Mouse (Mus musculus) embryonic facial prominence, embryonic 12.5 days (tissue): ENCODE results near the gene Ttc19. TPM values are rescaled to one million over a fixed set of nuclear protein-coding genes. Genes with fewer than 3 reads are reported as not detected.
A peak's percentile ranks its signal among the peaks of the same experiment; 100 is the strongest.

Source experiments
- ATAC-seq: fragments of 200-750 bp; cut with Nextera tagmentation; 2 replicates; pipeline ENCODE4 v1.8.0; 2017; ENCODE audit not compliant: insufficient number of reproducible peaks, insufficient read depth, low FRiP score, low TSS enrichment
- H3K27ac ChIP-seq: fragments of 300-500 bp; sonication (generic); 2 replicates; pipeline ENCODE4 v1.5.1; 2016; ENCODE audit warnings: mild to moderate bottlenecking
- H3K27me3 ChIP-seq: fragments of 300-500 bp; sonication (generic); 2 replicates; pipeline ENCODE4 v1.6.1; 2016; ENCODE audit warnings: mild to moderate bottlenecking, moderate library complexity
- H3K36me3 ChIP-seq: fragments of 300-500 bp; sonication (generic); 2 replicates; pipeline ENCODE4 v1.6.1; 2016; ENCODE audit warnings: mild to moderate bottlenecking
- H3K4me1 ChIP-seq: fragments of 300-500 bp; sonication (generic); 2 replicates; pipeline ENCODE4 v1.6.1; 2016
- H3K4me2 ChIP-seq: fragments of 300-500 bp; sonication (generic); replicated peaks from 2 replicates; pipeline ENCODE4 v1.6.1; 2016; ENCODE audit warnings: mild to moderate bottlenecking, moderate library complexity
- H3K4me3 ChIP-seq: fragments of 300-500 bp; sonication (generic); 2 replicates; pipeline ENCODE4 v1.5.1; 2016; ENCODE audit warnings: mild to moderate bottlenecking
- H3K9ac ChIP-seq: fragments of 300-500 bp; sonication (generic); 2 replicates; pipeline ENCODE4 v1.6.1; 2016; ENCODE audit warnings: mild to moderate bottlenecking, moderate library complexity
- H3K9me3 ChIP-seq: fragments of 300-500 bp; sonication (generic); 2 replicates; pipeline ENCODE4 v1.6.1; 2016; ENCODE audit warnings: mild to moderate bottlenecking, moderate library complexity
- WGBS: fragments of 180-500 bp; shearing (Covaris S2); methylation state at CpG from one replicate; pipeline ENCODE4 v1.1.7; 2016; 5-methylcytosine and 5-hydroxymethylcytosine counted together
- polyA plus RNA-seq: library from polyadenylated mRNA; unstranded; fragments of >200 nt; fragmentation: Nextera tagmentation; extraction: Ambion mirVana; gene quantifications from 2 replicates; pipeline ENCODE4 v1.2.1, GENCODE M21; 2016

The Ttc19 gene
- 35.0 and 35.6 TPM in 2 replicates for polyA plus RNA-seq

DNA sequence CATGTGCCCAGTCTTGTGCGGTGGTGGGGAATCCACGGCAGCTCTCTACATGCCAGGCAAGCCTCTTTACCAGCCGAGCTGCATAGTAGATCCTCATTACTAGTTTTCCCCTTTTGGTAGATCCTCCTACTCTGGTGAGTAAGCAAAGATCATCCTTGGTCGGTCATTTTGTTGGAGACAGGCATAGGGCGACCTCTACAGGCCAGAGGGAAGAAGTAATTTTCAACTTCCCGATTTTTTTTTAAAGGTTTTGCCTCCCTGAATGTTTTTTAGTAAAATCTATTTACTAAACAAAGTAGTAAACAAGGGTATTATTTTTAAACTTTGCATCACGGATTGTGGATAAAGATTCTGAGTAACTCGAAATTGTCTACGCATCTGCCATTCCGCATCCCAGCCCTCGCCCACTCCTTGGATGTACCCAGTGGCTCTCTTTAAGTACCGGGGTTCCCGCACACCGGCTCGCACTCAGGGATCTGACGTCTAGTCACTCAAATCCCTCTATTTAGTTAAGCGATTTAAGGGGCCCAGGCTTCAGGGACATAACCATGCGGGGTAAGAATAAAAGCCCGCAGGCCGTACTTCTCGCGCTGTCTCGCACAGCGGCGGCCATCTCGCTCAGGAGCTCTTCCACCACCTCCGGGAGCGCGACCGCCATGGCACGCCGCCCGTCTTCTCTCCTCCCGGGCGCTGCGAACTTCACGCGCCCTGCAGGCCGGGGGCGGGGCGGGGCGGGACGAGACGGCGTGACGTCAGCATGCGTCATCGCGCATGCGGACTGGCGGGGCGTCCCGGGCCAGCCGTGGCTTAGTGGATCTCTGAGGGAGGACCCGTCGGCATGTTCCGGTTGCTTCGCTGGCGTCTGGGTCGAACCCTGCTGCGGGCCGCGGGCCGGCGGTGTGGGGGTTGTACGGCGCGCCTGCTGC, at the start of gene Ttc19, which contains the start of gene Zswim7:
Gene Ttc19, plus strand, starts transcription at position 799 of the 926 bp plus-strand sequence.
Gene Zswim7, minus strand, starts transcription at position 701 of the 926 bp plus-strand sequence.
- no peaks in the 10 kb centered on the region for H3K27me3 ChIP-seq
- peaks cover 14% of the 10 kb centered on the region for H3K36me3 ChIP-seq
- WGBS, result under 1% methylated on average over 65 of the region's 68 CpGs
- peak; percentile 91 for ATAC-seq
- H3K4me3 ChIP-seq, result peak within 1 kb of the TSS; percentile 84
- peak within 1 kb of the TSS; percentile 87 for H3K27ac ChIP-seq
- peak within 1 kb of the TSS; percentile 75 for H3K9ac ChIP-seq
- H3K9me3 ChIP-seq, result no peaks in the 10 kb centered on the region
- peaks cover 7% of the 10 kb centered on the region; the same call in 1 of the 2 replicates for H3K4me1 ChIP-seq
- peak within 1 kb of the TSS; percentile 61 for H3K4me2 ChIP-seq

DNA sequence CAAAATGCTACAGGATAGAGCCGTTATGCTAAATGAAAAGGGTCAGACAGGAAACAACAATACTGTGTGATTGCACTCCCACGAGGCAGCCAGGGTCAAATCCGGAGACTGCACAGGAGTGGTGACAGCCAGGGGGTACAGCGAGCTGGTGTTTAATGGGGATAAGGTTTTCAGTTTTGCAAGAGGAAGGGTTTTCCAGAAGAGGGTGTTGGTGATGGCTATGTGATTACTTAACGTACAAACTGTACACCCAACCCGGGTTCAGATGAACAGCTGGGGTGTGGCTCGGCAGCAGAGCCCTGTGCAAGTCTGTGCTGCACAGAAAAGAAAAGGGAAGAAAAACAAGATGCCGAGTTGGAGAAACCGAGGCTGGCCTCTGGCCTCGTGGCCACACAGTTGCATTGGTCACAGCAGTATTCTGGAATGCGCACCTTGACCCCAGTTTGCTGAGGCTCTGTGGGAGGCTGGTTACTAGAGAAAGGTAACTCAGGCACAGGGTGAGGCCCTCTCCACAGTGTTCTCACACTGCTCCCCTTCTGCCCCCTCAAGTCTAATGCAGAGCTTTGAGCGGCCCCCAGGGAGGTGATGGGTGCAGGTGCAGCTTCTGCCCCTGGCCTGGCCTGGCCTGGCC, 40.5 kb upstream of the Ttc19 start:
- WGBS, result 74% methylated on average over 12 of the region's 12 CpGs
- no peak for ATAC-seq
- no peaks in the 10 kb centered on the region for H3K27me3 ChIP-seq

DNA sequence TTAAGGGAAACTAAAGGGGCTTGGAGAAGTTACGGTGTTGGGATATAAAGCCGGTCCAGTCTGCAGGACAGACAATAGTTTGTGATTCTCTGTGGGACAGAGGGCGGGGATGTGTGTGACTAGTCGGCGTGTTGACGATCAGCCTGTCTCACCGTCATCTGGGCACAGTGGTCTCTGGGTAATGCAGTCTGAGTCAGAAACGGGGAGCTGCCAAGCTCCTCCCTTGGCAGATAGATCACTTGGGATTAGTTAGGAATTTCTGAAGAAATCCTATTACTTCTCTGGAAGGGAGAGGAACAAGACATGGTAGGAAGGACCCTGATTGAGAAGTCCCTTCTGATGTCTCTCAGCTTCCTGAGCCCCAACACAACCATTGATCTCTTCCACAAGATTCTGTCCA, 37.4 kb upstream of the Ttc19 start:
- H3K9me3 ChIP-seq, result no peaks in the 10 kb centered on the region
- no peaks in the 10 kb centered on the region; the same call in 1 of the 2 replicates for H3K4me1 ChIP-seq
- H3K36me3 ChIP-seq, result no peaks in the 10 kb centered on the region
- H3K27me3 ChIP-seq, result no peaks in the 10 kb centered on the region
- 91% methylated on average over 8 of the region's 8 CpGs for WGBS
- H3K4me2 ChIP-seq, result no peak overlapping the region
- H3K27ac ChIP-seq, result no peak overlapping the region
- ATAC-seq, result no peak
- H3K4me3 ChIP-seq, result no peak overlapping the region
- no peak overlapping the region for H3K9ac ChIP-seq

More for the DNA sequence above, 40.5 kb upstream of the Ttc19 start:
- Histone ChIP-seq H3K4me1 (no peaks in the 10 kb centered on the region), H3K9ac (no peak overlapping the region), H3K36me3 (no peaks in the 10 kb centered on the region), H3K4me2 (no peak overlapping the region), H3K27ac (no peak overlapping the region), H3K4me3 (no peak overlapping the region), H3K9me3 (no peaks in the 10 kb centered on the region)

DNA sequence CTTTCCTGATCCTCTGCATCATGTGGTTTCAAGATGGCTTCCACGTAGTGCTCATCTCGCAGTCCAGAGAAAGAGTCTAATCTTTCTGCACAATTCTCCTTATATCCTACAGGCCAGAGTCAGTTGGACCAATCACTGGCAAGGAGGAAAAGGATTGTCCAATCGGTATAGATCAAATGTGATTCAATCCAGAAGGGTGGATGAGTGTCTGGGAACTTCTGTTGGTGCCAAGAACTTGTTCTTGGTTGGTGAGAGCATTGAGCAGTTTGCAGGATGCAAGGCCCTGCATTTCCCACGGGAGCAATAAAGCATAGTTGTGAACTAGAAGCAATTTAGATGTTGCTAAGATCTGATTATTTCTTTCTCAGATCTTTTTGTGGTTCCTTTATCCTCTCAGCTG, 36.8 kb upstream of the Ttc19 start:
- Histone ChIP-seq H3K27ac (no peak overlapping the region), H3K27me3 (no peaks in the 10 kb centered on the region), H3K9me3 (no peaks in the 10 kb centered on the region), H3K4me1 (peaks cover 3% of the 10 kb centered on the region; the same call in 1 of the 2 replicates), H3K4me2 (no peak overlapping the region), H3K4me3 (no peak overlapping the region), H3K9ac (no peak overlapping the region), H3K36me3 (no peaks in the 10 kb centered on the region)
- WGBS, result 80% methylated on average over 4 of the region's 4 CpGs
- no peak for ATAC-seq

DNA sequence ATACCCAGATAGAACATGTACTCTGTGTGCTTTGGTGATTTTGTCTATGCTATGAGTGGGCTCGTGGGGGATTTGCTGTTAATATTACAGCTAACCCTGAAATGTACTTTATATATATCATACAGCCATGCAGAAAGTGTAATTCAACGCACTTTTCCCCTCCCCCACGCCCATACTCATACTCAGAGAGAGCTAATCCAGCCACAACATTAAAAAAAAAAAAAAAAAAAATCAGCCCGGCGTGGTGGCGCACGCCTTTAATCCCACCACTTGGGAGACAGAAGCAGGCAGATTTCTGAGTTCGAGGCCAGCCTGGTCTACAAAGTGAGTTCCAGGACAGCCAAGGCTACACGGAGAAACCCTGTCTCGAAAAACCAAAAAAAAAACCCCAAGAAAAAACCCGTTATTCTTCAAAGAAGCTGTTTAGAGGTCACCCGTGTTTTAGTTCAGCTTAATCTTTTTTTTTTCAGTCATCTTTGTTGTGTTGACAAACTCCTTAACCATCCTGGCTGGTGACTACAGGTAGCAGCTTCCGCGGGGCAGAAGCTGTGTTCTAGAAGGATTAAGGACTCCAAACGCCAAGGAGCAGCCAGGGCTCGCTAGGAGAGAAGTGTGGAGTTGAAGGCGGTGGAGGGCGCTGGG, 33.4 kb upstream of the Ttc19 start:
- peak overlapping the region; percentile 98 for H3K4me2 ChIP-seq
- H3K4me1 ChIP-seq, result peaks cover 25% of the 10 kb centered on the region
- H3K36me3 ChIP-seq, result no peaks in the 10 kb centered on the region
- ATAC-seq, result no peak
- H3K9me3 ChIP-seq, result no peaks in the 10 kb centered on the region
- H3K27me3 ChIP-seq, result 0 out of 2 replicates have a peak, but pooled peaks cover 9% of the 10 kb centered on the region
- 0 out of 2 replicates have a peak overlapping the region, but pooled peaks have one; percentile 46 for H3K27ac ChIP-seq
- H3K9ac ChIP-seq, result peak overlapping the region; percentile 63
- H3K4me3 ChIP-seq, result peak overlapping the region; percentile 68
- 37% methylated on average over 18 of the region's 18 CpGs for WGBS

DNA sequence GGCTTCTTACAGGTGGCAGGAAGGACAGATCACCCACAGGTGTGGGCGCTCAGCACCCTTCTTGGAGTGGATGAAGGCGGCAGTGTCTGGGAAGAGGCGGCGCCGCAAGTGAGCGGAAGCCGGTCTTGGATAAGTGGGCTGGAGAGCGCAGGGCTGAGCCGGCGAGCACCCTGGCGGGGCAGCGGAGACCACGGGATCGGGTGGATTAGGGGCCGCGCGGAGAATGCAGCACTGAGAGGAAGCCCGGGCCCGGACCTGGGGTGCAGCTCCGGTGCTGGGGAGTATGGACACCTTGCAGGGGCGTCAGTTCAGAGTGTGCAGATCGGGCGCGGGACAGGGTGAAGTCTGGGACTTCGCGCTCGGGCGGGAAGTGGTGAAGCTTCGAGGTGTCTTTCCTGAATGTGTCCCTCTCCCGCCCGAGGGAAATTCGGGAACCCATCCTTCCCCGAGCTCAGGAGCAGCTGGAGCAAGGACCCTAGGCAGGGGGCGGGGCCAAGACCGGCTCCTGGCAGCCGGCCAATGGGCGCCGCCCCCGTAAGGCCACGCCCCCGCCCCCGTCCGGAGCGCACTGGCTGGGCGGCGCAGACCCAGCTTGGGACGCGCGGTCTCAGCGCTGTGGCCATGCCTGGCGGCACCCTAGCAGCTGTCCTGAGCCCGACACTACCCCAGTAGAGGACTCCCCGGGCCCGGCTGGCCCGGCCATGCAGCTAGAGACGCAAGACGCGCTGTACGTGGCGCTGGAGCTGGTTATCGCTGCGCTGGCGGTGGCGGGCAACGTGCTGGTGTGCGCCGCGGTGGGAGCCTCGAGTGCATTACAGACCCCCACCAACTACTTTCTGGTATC, 32.6 kb upstream of the Ttc19 start, which contains the start of gene Adora2b:
Gene Adora2b, plus strand, starts transcription at position 584 of the 844 bp plus-strand sequence.
- H3K4me2 ChIP-seq, result peak within 1 kb of the TSS; percentile 98
- peak within 1 kb of the TSS; percentile 63 for H3K9ac ChIP-seq
- peak within 1 kb of the TSS; percentile 68 for H3K4me3 ChIP-seq
- under 1% methylated on average over 69 of the region's 69 CpGs for WGBS
- H3K27ac ChIP-seq, result 0 out of 2 replicates have a peak within 1 kb of the TSS, but pooled peaks have one; percentile 46
- ATAC-seq, result peak; percentile 88
- H3K27me3 ChIP-seq, result 0 out of 2 replicates have a peak, but pooled peaks cover 9% of the 10 kb centered on the region
- H3K36me3 ChIP-seq, result no peaks in the 10 kb centered on the region
- no peaks in the 10 kb centered on the region for H3K9me3 ChIP-seq
- H3K4me1 ChIP-seq, result peaks cover 32% of the 10 kb centered on the region

DNA sequence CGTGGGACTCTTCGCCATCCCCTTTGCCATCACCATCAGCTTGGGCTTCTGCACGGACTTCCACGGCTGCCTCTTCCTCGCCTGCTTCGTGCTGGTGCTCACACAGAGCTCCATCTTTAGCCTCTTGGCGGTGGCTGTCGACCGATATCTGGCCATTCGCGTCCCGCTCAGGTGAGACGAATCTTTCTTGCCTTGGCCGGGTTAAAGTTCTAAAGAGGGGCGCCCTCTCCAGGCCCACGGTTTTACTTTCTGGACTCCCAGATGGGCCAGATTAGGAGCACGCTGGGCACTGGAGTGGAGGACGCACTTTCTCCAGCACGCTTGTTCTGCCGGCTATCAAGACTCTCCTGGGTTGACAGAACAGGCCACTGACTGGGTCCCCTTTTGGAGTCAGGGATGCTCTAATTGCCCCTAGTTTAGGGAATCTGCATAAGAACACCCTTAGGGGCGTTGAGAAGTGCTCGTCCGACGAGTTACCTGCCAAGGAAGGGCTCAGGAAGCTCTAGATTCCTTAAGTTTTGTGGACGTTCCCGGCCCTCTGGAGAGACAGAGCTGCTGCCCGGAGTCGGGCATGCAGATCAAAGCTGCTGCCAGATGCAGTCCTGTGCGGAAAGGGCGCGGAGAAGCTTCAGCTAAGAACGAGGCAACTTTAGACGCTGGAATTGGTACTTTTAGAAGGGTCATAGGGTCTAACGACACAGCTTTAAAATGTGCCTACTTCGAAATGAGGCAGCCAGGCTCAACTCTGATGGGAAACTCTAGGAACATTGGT, 31.8 kb upstream of the Ttc19 start:
- peak overlapping the region; percentile 98 for H3K4me2 ChIP-seq
- H3K27ac ChIP-seq, result no peak overlapping the region
- peak overlapping the region; percentile 63 for H3K9ac ChIP-seq
- H3K27me3 ChIP-seq, result 0 out of 2 replicates have a peak, but pooled peaks cover 9% of the 10 kb centered on the region
- H3K4me1 ChIP-seq, result peaks cover 32% of the 10 kb centered on the region
- H3K36me3 ChIP-seq, result no peaks in the 10 kb centered on the region
- 2% methylated on average over 35 of the region's 35 CpGs for WGBS
- H3K4me3 ChIP-seq, result peak overlapping the region; percentile 68
- no peak; the same call in 1 of the 2 replicates for ATAC-seq
- H3K9me3 ChIP-seq, result no peaks in the 10 kb centered on the region

DNA sequence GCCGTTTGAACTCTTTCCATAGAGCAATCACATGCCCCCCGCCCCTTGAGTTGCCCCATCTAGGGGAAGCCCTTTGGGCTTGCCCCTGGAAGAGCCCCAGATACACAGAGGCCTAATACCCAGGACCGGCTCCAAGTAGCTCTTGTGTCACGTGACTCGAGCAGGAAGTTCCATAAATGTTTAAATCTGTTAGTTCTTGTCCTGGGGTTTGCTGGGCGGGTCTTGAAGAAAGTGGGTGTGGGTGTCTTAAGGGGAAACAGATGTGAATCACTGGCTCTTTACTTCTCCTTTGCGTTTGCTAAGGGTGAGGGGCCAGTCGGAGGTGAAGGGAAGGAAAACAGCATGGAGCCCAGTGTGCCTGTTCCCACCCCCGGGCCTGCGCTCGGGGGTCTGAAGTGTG, 30.2 kb upstream of the Ttc19 start:
- Histone ChIP-seq H3K4me1 (peaks cover 32% of the 10 kb centered on the region), H3K9ac (peak overlapping the region; percentile 25; the same call in 1 of the 2 replicates), H3K4me3 (peak overlapping the region; percentile 68), H3K27me3 (0 out of 2 replicates have a peak, but pooled peaks cover 9% of the 10 kb centered on the region), H3K9me3 (no peaks in the 10 kb centered on the region), H3K36me3 (no peaks in the 10 kb centered on the region), H3K27ac (peak overlapping the region; percentile 77), H3K4me2 (peak overlapping the region; percentile 98)
- no peak; the same call in 1 of the 2 replicates for ATAC-seq
- 18% methylated on average over 11 of the region's 11 CpGs for WGBS

DNA sequence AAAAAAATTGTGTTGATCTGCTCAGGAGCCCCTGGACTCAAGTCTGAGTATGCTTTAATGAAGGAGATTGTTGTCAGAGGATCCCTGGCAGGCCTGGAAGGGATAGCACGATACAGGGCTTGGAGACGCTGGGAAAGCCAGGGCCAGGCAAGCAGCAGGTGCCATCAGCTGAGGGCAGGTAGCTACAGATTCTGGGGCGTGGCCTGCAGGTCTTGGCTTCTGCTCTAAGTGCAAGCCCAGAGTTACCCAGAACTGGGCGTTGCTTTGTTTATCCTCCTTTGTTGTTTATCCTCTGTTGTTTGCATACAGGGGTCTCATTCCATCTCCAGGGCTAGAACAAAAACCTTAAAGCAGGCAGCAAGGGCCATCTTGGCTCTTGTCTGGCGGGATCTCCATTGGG, 27.9 kb upstream of the Ttc19 start:
- H3K4me2 ChIP-seq, result no peak overlapping the region
- ATAC-seq, result no peak
- 73% methylated on average over 5 of the region's 5 CpGs for WGBS
- no peak overlapping the region for H3K27ac ChIP-seq
- no peaks in the 10 kb centered on the region for H3K36me3 ChIP-seq
- H3K27me3 ChIP-seq, result 0 out of 2 replicates have a peak, but pooled peaks cover 9% of the 10 kb centered on the region
- no peaks in the 10 kb centered on the region for H3K9me3 ChIP-seq
- H3K4me1 ChIP-seq, result peaks cover 35% of the 10 kb centered on the region
- no peak overlapping the region for H3K4me3 ChIP-seq
- H3K9ac ChIP-seq, result no peak overlapping the region

DNA sequence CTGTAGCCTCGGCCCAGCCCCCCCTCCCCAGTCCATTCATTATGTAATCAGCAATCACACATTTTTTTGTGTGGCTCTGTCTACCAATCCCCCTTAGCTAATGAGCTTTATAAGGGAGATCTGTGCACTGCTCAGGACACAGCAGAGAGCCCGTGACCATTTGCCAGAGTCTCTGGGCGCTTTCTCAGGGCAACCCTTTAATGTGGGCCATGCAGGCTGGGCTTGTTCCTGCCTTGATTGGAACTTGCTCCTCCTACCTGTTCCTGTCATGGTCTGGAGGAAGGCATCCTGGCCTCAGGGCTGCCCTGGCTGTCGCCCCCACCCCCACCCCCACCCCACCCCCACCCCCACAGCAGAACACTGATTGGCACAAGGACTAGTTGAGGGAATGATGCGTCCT, 22.1 kb upstream of the Ttc19 start:
- 39% methylated on average over 5 of the region's 5 CpGs for WGBS
- ATAC-seq, result no peak
- no peak overlapping the region for H3K9ac ChIP-seq
- peaks cover 25% of the 10 kb centered on the region for H3K4me1 ChIP-seq
- no peaks in the 10 kb centered on the region for H3K36me3 ChIP-seq
- no peak overlapping the region for H3K4me3 ChIP-seq
- no peak overlapping the region for H3K4me2 ChIP-seq
- no peaks in the 10 kb centered on the region for H3K9me3 ChIP-seq
- H3K27me3 ChIP-seq, result no peaks in the 10 kb centered on the region
- no peak overlapping the region for H3K27ac ChIP-seq
